Mouse (Mus musculus) MEL (cell line): Measurements from ENCODE around the gene Rnf207. TPM values are rescaled to one million over a fixed set of nuclear protein-coding genes. Genes with fewer than 3 reads are reported as not detected.

Source experiments
- DNase-seq: peaks from one replicate; pipeline ENCODE4 v3.0.0; 2011; ENCODE audit warnings: low read depth, low spot score
- H3K27ac ChIP-seq: 2 replicates; pipeline ENCODE4 v1.5.1; 2012; ENCODE audit warnings: low read depth, mild to moderate bottlenecking, control low read depth, low read length, moderate library complexity; ENCODE audit not compliant: control insufficient read depth
- H3K27me3 ChIP-seq, 2 experiments: fragments of 150-350 bp in 1 of 2; sonication (generic) in 1 of 2; 2 replicates each; pipeline ENCODE4 v1.6.1; 2012; ENCODE audit warnings: low read length in 2 of 2, mild to moderate bottlenecking in 2 of 2, improper control_type of control experiment in 1 of 2, moderate library complexity in 1 of 2; ENCODE audit not compliant: insufficient read depth in 2 of 2, control insufficient read depth in 1 of 2
- H3K36me3 ChIP-seq, 2 experiments: 2 replicates each; pipeline ENCODE4 v1.6.1; 2012 to 2014; ENCODE audit warnings: low read length in 2 of 2, improper control_type of control experiment in 1 of 2, inconsistent platforms in 1 of 2, mild to moderate bottlenecking in 1 of 2; ENCODE audit not compliant: insufficient read depth in 2 of 2, control insufficient read depth in 1 of 2
- H3K4me1 ChIP-seq, 2 experiments: fragments of 150-350 bp in 1 of 2; sonication (generic) in 1 of 2; 2 replicates each; pipeline ENCODE4 v1.6.1; 2012; ENCODE audit warnings: low read length in 2 of 2, improper control_type of control experiment in 1 of 2, mild to moderate bottlenecking in 1 of 2; ENCODE audit not compliant: insufficient read depth in 2 of 2, control insufficient read depth in 1 of 2
- H3K4me3 ChIP-seq, 2 experiments: fragments of 150-350 bp in 1 of 2; sonication (generic) in 1 of 2; 2 replicates each; pipeline ENCODE4 v1.5.1; 2012; ENCODE audit warnings: low read depth in 2 of 2, low read length in 2 of 2, mild to moderate bottlenecking in 2 of 2, moderate library complexity in 2 of 2, control low read depth in 1 of 2, improper control_type of control experiment in 1 of 2; ENCODE audit not compliant: control insufficient read depth in 1 of 2, insufficient read depth in 1 of 2
- H3K79me2 ChIP-seq: 2 replicates; pipeline ENCODE4 v1.6.1; 2012; ENCODE audit warnings: mild to moderate bottlenecking, low read length, moderate library complexity; ENCODE audit not compliant: control insufficient read depth, poor library complexity, insufficient read depth
- H3K9ac ChIP-seq: 2 replicates; pipeline ENCODE4 v1.6.1; 2012; ENCODE audit warnings: low read depth, mild to moderate bottlenecking, control low read depth, low read length, moderate library complexity; ENCODE audit not compliant: control insufficient read depth, poor library complexity, severe bottlenecking
- H3K9me3 ChIP-seq: fragments of 150-350 bp; sonication (generic); replicated peaks from 2 replicates; pipeline ENCODE4 v1.6.1; 2012; ENCODE audit warnings: mild to moderate bottlenecking, low read length, improper control_type of control experiment, moderate library complexity; ENCODE audit not compliant: insufficient read depth
- CHD1 ChIP-seq: IDR thresholded peaks from 2 replicates; pipeline ENCODE4 v1.6.1; 2012; ENCODE audit warnings: low read depth, mild to moderate bottlenecking, inconsistent platforms, low read length, improper control_type of control experiment
- CTCF ChIP-seq, 3 experiments: IDR thresholded peaks in 2 of 3; conservative IDR thresholded peaks in 1 of 3; 2 replicates each; pipeline ENCODE4 v1.5.1; 2011 to 2012; ENCODE audit warnings: low read length in 3 of 3, low read depth in 2 of 3, mild to moderate bottlenecking in 2 of 3, improper control_type of control experiment in 1 of 3, inconsistent platforms in 1 of 3, mixed read lengths in 1 of 3, moderate library complexity in 1 of 3; ENCODE audit not compliant: control insufficient read depth in 1 of 3, insufficient read depth in 1 of 3, poor library complexity in 1 of 3, severe bottlenecking in 1 of 3
- GATA1 ChIP-seq: IDR thresholded peaks from 2 replicates; pipeline ENCODE4 v1.6.1; 2011; ENCODE audit warnings: low read depth, low read length, improper control_type of control experiment
- HCFC1 ChIP-seq: IDR thresholded peaks from 2 replicates; pipeline ENCODE4 v1.6.1; 2012; ENCODE audit warnings: low read depth, mild to moderate bottlenecking, inconsistent platforms, low read length, improper control_type of control experiment, moderate library complexity
- MAZ ChIP-seq: IDR thresholded peaks from 2 replicates; pipeline ENCODE4 v1.6.1; 2012; ENCODE audit warnings: low read depth, mild to moderate bottlenecking, inconsistent platforms, low read length, improper control_type of control experiment
- MXI1 ChIP-seq: IDR thresholded peaks from 2 replicates; pipeline ENCODE4 v1.6.1; 2011; ENCODE audit warnings: mild to moderate bottlenecking, low read depth, low read length, improper control_type of control experiment
- POLR2A ChIP-seq, 2 experiments: IDR thresholded peaks; 2 replicates each; pipeline ENCODE4 v1.6.1; 2011 to 2012; ENCODE audit warnings: low read length in 2 of 2, mild to moderate bottlenecking in 2 of 2, control low read depth in 1 of 2, improper control_type of control experiment in 1 of 2, low read depth in 1 of 2, moderate library complexity in 1 of 2; ENCODE audit not compliant: control insufficient read depth in 1 of 2, insufficient read depth in 1 of 2, poor library complexity in 1 of 2
- RAD21 ChIP-seq: IDR thresholded peaks from 2 replicates; pipeline ENCODE4 v1.6.1; 2011; ENCODE audit warnings: mild to moderate bottlenecking, low read depth, low read length, improper control_type of control experiment
- SIN3A ChIP-seq: IDR thresholded peaks from 2 replicates; pipeline ENCODE4 v1.6.1; 2012; ENCODE audit warnings: low read length, improper control_type of control experiment, inconsistent platforms
- SMC3 ChIP-seq: IDR thresholded peaks from 2 replicates; pipeline ENCODE4 v1.6.1; 2011; ENCODE audit warnings: low read depth, low read length, improper control_type of control experiment
- ZC3H11A ChIP-seq: IDR thresholded peaks from 2 replicates; pipeline ENCODE4 v1.6.1; 2012; ENCODE audit warnings: low read depth, mild to moderate bottlenecking, inconsistent platforms, low read length, improper control_type of control experiment
- polyA plus RNA-seq, 2 experiments: library from polyadenylated mRNA; stranded (reverse) in 1 of 2; unstranded in 1 of 2; fragments of >175 nt in 1 of 2; fragments of >200 nt in 1 of 2; gene quantifications; 2 replicates each; pipeline versions ENCODE4 v1.2.1 to v1.2.4; 2012; ENCODE audit warnings: low replicate concordance in 2 of 2, low read depth in 1 of 2; ENCODE audit not compliant: insufficient read length in 2 of 2, insufficient read depth in 1 of 2, missing spikeins in 1 of 2
- total RNA-seq: library from RNA; depleted of rRNA; stranded (reverse); fragments of 300-350 nt; gene quantifications from 2 replicates; pipeline ENCODE4 v1.2.3, GENCODE M21; 2012

Gene Rnf207
- total and polyA plus RNA-seq, 3 experiments, result 0.36 TPM; not detected in 2

DNA sequence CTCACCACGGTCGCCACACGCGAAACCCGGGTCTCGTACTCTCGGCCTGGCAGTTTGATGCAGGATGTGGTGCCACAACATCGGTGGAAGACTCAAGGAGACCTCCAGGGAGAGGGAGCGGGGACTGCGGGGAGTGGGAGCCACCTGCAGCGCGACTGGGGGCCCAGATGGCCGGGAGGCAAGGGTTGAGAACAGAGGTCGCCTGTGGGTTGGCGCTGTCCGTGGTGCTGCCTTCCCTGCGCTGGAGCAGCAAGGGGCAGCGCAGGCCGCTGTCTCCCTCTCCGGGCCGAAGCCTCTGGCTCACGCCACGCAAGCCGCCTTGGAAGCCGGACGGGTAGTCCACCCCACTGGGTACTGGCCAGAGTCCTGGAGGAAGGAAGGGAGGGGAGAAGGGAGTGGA lies 31.9 kb downstream of the Rnf207 start:
- Histone ChIP-seq H3K79me2 (no peaks in the 10 kb centered on the region), H3K4me1 (no peaks in the 10 kb centered on the region), H3K4me3 (no peak overlapping the region), H3K36me3 (no peaks in the 10 kb centered on the region), H3K27ac (no peak overlapping the region), H3K9ac (no peak overlapping the region), H3K9me3 (no peaks in the 10 kb centered on the region), H3K27me3 (no peaks in the 10 kb centered on the region)
- DNase-seq, result peak; percentile 60
- TF ChIP-seq HCFC1 (no peak), SIN3A (peak; percentile 58), MXI1 (0 out of 2 replicates have a peak, but pooled peaks have one; percentile 36)

DNA sequence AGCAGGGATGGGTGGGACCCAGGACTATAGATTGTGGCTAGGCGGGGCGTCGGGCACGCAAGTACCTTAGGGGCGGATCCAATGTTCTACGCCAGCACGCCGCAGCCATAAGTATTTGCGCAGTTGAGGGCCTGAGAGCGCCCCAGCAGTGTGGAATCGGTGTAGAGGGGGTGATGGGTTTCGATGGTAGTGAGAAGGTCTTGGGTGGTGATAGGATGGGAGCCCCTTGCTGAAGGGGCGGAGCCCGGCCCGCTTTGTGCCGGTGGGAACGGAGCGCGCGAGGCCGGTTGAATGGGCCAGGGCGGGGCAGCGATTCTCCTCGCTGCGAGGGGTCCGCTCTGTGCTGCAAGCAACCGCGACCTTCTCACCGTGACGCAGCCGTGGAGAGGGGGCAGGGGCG lies 32.6 kb downstream of the Rnf207 start:
- H3K9me3 ChIP-seq, result no peaks in the 10 kb centered on the region
- H3K79me2 ChIP-seq, result no peaks in the 10 kb centered on the region
- no peaks in the 10 kb centered on the region for H3K4me1 ChIP-seq
- H3K9ac ChIP-seq, result peak overlapping the region; percentile 50
- H3K36me3 ChIP-seq, result no peaks in the 10 kb centered on the region
- H3K4me3 ChIP-seq, result peak overlapping the region; percentile 43 to 48; a peak in 3 of 4 replicates
- TF ChIP-seq GATA1 (no peak), MAZ (no peak), POLR2A (IDR thresholded peaks at IDR 0.05; ENCODE audit: control insufficient read depth in 1 of 2, insufficient read depth in 1 of 2, low read depth in 1 of 2, low read length in 2 of 2, poor library complexity in 1 of 2) (no peak)
- H3K27me3 ChIP-seq, result no peaks in the 10 kb centered on the region
- no peak overlapping the region for H3K27ac ChIP-seq
- DNase-seq, result peak; percentile 65

DNA sequence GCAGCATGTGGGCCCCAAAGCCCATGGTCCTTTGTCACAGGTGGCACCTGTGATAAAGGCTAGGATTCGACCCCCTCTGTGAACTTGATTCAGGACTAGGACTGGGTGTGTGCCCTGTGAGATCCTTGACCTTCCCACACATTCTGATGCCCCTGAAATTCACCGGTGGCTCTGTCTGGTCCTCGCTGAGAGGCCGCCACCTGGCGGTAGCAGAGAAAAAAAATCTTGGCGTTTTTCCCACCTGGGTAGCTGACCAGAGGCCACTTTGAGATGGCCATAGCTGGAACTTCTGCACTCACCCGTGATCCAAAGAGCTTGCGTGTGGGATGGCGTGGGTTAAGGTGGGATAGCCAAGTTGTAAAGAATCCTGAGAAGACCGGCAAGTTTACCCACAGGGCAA lies 33.3 kb downstream of the Rnf207 start:
- H3K4me1 ChIP-seq, result no peaks in the 10 kb centered on the region
- peak; percentile 46 for DNase-seq
- no peaks in the 10 kb centered on the region for H3K9me3 ChIP-seq
- TF ChIP-seq ZC3H11A (peak; percentile 55), RAD21 (peak; percentile 65), SMC3 (peak; percentile 94), HCFC1 (no peak), CTCF (IDR thresholded peaks at IDR 0.05 in 2 of 3, conservative IDR thresholded peaks at IDR 0.05 in 1 of 3; ENCODE audit: control insufficient read depth in 1 of 3, insufficient read depth in 1 of 3, low read depth in 2 of 3, low read length in 3 of 3, poor library complexity in 1 of 3, severe bottlenecking in 1 of 3) (peak; percentile 62 to 84 (median 83)), CHD1 (no peak)
- H3K9ac ChIP-seq, result no peak overlapping the region
- H3K79me2 ChIP-seq, result no peaks in the 10 kb centered on the region
- H3K4me3 ChIP-seq, result no peak overlapping the region
- no peaks in the 10 kb centered on the region for H3K36me3 ChIP-seq
- H3K27me3 ChIP-seq, result no peaks in the 10 kb centered on the region
- H3K27ac ChIP-seq, result no peak overlapping the region
